Mouse (Mus musculus): ENCODE measurements around the gene Pde4b. TPM values are rescaled to one million over a fixed set of nuclear protein-coding genes. Genes with fewer than 3 reads are reported as not detected.

Pde4b gene
- polyA plus RNA-seq, 1 experiment from 2014 or later, result 12.5 TPM

- Histone ChIP-seq H3K4me3 (replicated peaks; ENCODE audit: low read length) (no peak overlapping the region), H3K4me1 (ENCODE audit: control insufficient read depth, insufficient read depth, low read length) (0 out of 2 replicates have a peak, but pooled peaks cover 5% of the 10 kb centered on the region), H3K36me3 (ENCODE audit: control insufficient read depth, insufficient read depth, low read length) (no peaks in the 10 kb centered on the region), H3K9me3 (replicated peaks; ENCODE audit: control insufficient read depth, low read length) (no peaks in the 10 kb centered on the region), H3K27me3 (ENCODE audit: control insufficient read depth, insufficient read depth, low read length) (no peaks in the 10 kb centered on the region), H3K4me2 (ENCODE audit: low read depth, low read length) (no peak overlapping the region), H3K27ac (ENCODE audit: low read length) (no peak overlapping the region), H3K9ac (ENCODE audit: low read length) (no peak overlapping the region)
- WGBS, result 45% methylated on average over 7 of the region's 7 CpGs
- ATAC-seq (ENCODE audit: insufficient read depth, low FRiP score), result no peak
Observed at GRCm38 (mm10) chr4:102228953-102229586, 141.7 kb downstream of the Pde4b start.

GRCm38 (mm10) chr4:102230898-102231297, 143.6 kb downstream of the Pde4b start:
- Histone ChIP-seq H3K9ac (ENCODE audit: low read length) (no peak overlapping the region), H3K27me3 (ENCODE audit: control insufficient read depth, insufficient read depth, low read length) (no peaks in the 10 kb centered on the region), H3K4me3 (replicated peaks; ENCODE audit: low read length) (no peak overlapping the region), H3K4me1 (ENCODE audit: control insufficient read depth, insufficient read depth, low read length) (0 out of 2 replicates have a peak, but pooled peaks cover 5% of the 10 kb centered on the region), H3K9me3 (replicated peaks; ENCODE audit: control insufficient read depth, low read length) (no peaks in the 10 kb centered on the region), H3K27ac (ENCODE audit: low read length) (no peak overlapping the region), H3K4me2 (ENCODE audit: low read depth, low read length) (no peak overlapping the region), H3K36me3 (ENCODE audit: control insufficient read depth, insufficient read depth, low read length) (no peaks in the 10 kb centered on the region)
- ATAC-seq (ENCODE audit: insufficient read depth, low FRiP score), result no peak
- 59% methylated on average over 1 of the region's 1 CpGs for WGBS

- ATAC-seq (ENCODE audit: insufficient read depth, low FRiP score), result no peak
- H3K9ac ChIP-seq (ENCODE audit: low read length), result no peak overlapping the region
- no peak overlapping the region for H3K4me2 ChIP-seq (ENCODE audit: low read depth, low read length)
- WGBS, result 68% methylated on average over 1 of the region's 1 CpGs
- H3K9me3 ChIP-seq (replicated peaks; ENCODE audit: control insufficient read depth, low read length), result no peaks in the 10 kb centered on the region
- no peaks in the 10 kb centered on the region for H3K27me3 ChIP-seq (ENCODE audit: control insufficient read depth, insufficient read depth, low read length)
- H3K4me1 ChIP-seq (ENCODE audit: control insufficient read depth, insufficient read depth, low read length), result 0 out of 2 replicates have a peak, but pooled peaks cover 5% of the 10 kb centered on the region
- no peak overlapping the region for H3K4me3 ChIP-seq (replicated peaks; ENCODE audit: low read length)
- H3K36me3 ChIP-seq (ENCODE audit: control insufficient read depth, insufficient read depth, low read length), result no peaks in the 10 kb centered on the region
- H3K27ac ChIP-seq (ENCODE audit: low read length), result no peak overlapping the region
Observed at GRCm38 (mm10) chr4:102233633-102234032, 146.3 kb downstream of the Pde4b start.

- Histone ChIP-seq H3K27ac (ENCODE audit: low read length) (no peak overlapping the region), H3K4me3 (replicated peaks; ENCODE audit: low read length) (no peak overlapping the region), H3K9me3 (replicated peaks; ENCODE audit: control insufficient read depth, low read length) (no peaks in the 10 kb centered on the region), H3K36me3 (ENCODE audit: control insufficient read depth, insufficient read depth, low read length) (no peaks in the 10 kb centered on the region), H3K4me2 (ENCODE audit: low read depth, low read length) (no peak overlapping the region), H3K27me3 (ENCODE audit: control insufficient read depth, insufficient read depth, low read length) (no peaks in the 10 kb centered on the region), H3K9ac (ENCODE audit: low read length) (no peak overlapping the region), H3K4me1 (ENCODE audit: control insufficient read depth, insufficient read depth, low read length) (0 out of 2 replicates have a peak, but pooled peaks cover 4% of the 10 kb centered on the region)
- 59% methylated on average over 2 of the region's 2 CpGs for WGBS
- ATAC-seq (ENCODE audit: insufficient read depth, low FRiP score), result no peak
Observed at GRCm38 (mm10) chr4:102235151-102235550, 147.8 kb downstream of the Pde4b start.

- 47% methylated on average over 2 of the region's 2 CpGs for WGBS
- Histone ChIP-seq H3K4me1 (ENCODE audit: control insufficient read depth, insufficient read depth, low read length) (0 out of 2 replicates have a peak, but pooled peaks cover 3% of the 10 kb centered on the region), H3K9me3 (replicated peaks; ENCODE audit: control insufficient read depth, low read length) (no peaks in the 10 kb centered on the region), H3K27me3 (ENCODE audit: control insufficient read depth, insufficient read depth, low read length) (no peaks in the 10 kb centered on the region), H3K4me3 (replicated peaks; ENCODE audit: low read length) (no peak overlapping the region), H3K9ac (ENCODE audit: low read length) (no peak overlapping the region), H3K36me3 (ENCODE audit: control insufficient read depth, insufficient read depth, low read length) (no peaks in the 10 kb centered on the region), H3K27ac (ENCODE audit: low read length) (no peak overlapping the region), H3K4me2 (ENCODE audit: low read depth, low read length) (no peak overlapping the region)
- no peak for ATAC-seq (ENCODE audit: insufficient read depth, low FRiP score)
Observed at GRCm38 (mm10) chr4:102239102-102239501, 151.8 kb downstream of the Pde4b start.

- no peak for ATAC-seq (ENCODE audit: insufficient read depth, low FRiP score)
- H3K4me2 ChIP-seq (ENCODE audit: low read depth, low read length), result no peak overlapping the region
- no peak overlapping the region for H3K4me3 ChIP-seq (replicated peaks; ENCODE audit: low read length)
- H3K4me1 ChIP-seq (ENCODE audit: control insufficient read depth, insufficient read depth, low read length), result 0 out of 2 replicates have a peak, but pooled peaks cover 3% of the 10 kb centered on the region
- H3K9me3 ChIP-seq (replicated peaks; ENCODE audit: control insufficient read depth, low read length), result no peaks in the 10 kb centered on the region
- no peak overlapping the region for H3K27ac ChIP-seq (ENCODE audit: low read length)
- no peaks in the 10 kb centered on the region for H3K36me3 ChIP-seq (ENCODE audit: control insufficient read depth, insufficient read depth, low read length)
- no peaks in the 10 kb centered on the region for H3K27me3 ChIP-seq (ENCODE audit: control insufficient read depth, insufficient read depth, low read length)
- 64% methylated on average over 12 of the region's 12 CpGs for WGBS
- no peak overlapping the region for H3K9ac ChIP-seq (ENCODE audit: low read length)
Observed at GRCm38 (mm10) chr4:102239657-102240390, 152.5 kb downstream of the Pde4b start.

- WGBS, result 49% methylated on average over 8 of the region's 8 CpGs
- H3K4me1 ChIP-seq (ENCODE audit: control insufficient read depth, insufficient read depth, low read length), result 0 out of 2 replicates have a peak, but pooled peaks cover 3% of the 10 kb centered on the region
- H3K27me3 ChIP-seq (ENCODE audit: control insufficient read depth, insufficient read depth, low read length), result no peaks in the 10 kb centered on the region
- ATAC-seq (ENCODE audit: insufficient read depth, low FRiP score), result no peak
- no peak overlapping the region for H3K4me2 ChIP-seq (ENCODE audit: low read depth, low read length)
- no peaks in the 10 kb centered on the region for H3K36me3 ChIP-seq (ENCODE audit: control insufficient read depth, insufficient read depth, low read length)
- H3K27ac ChIP-seq (ENCODE audit: low read length), result no peak overlapping the region
- H3K4me3 ChIP-seq (replicated peaks; ENCODE audit: low read length), result no peak overlapping the region
- H3K9ac ChIP-seq (ENCODE audit: low read length), result no peak overlapping the region
- H3K9me3 ChIP-seq (replicated peaks; ENCODE audit: control insufficient read depth, low read length), result no peaks in the 10 kb centered on the region
Observed at GRCm38 (mm10) chr4:102240754-102241427, 153.5 kb downstream of the Pde4b start.

- no peaks in the 10 kb centered on the region for H3K27me3 ChIP-seq (ENCODE audit: control insufficient read depth, insufficient read depth, low read length)
- H3K27ac ChIP-seq (ENCODE audit: low read length), result no peak overlapping the region
- H3K36me3 ChIP-seq (ENCODE audit: control insufficient read depth, insufficient read depth, low read length), result no peaks in the 10 kb centered on the region
- peaks cover 9% of the 10 kb centered on the region; the same call in 1 of the 2 replicates for H3K4me1 ChIP-seq (ENCODE audit: control insufficient read depth, insufficient read depth, low read length)
- no peak for ATAC-seq (ENCODE audit: insufficient read depth, low FRiP score)
- H3K4me2 ChIP-seq (ENCODE audit: low read depth, low read length), result peak overlapping the region; percentile 49; the same call in 1 of the 2 replicates
- H3K9ac ChIP-seq (ENCODE audit: low read length), result no peak overlapping the region
- H3K9me3 ChIP-seq (replicated peaks; ENCODE audit: control insufficient read depth, low read length), result no peaks in the 10 kb centered on the region
- H3K4me3 ChIP-seq (replicated peaks; ENCODE audit: low read length), result no peak overlapping the region; the same call in 1 of the 2 replicates
Observed at GRCm38 (mm10) chr4:102253994-102254393, 166.7 kb downstream of the Pde4b start.
